Comparison of ENCODE assay signal across 12 mouse cellular contexts in the genomic region with DNA sequence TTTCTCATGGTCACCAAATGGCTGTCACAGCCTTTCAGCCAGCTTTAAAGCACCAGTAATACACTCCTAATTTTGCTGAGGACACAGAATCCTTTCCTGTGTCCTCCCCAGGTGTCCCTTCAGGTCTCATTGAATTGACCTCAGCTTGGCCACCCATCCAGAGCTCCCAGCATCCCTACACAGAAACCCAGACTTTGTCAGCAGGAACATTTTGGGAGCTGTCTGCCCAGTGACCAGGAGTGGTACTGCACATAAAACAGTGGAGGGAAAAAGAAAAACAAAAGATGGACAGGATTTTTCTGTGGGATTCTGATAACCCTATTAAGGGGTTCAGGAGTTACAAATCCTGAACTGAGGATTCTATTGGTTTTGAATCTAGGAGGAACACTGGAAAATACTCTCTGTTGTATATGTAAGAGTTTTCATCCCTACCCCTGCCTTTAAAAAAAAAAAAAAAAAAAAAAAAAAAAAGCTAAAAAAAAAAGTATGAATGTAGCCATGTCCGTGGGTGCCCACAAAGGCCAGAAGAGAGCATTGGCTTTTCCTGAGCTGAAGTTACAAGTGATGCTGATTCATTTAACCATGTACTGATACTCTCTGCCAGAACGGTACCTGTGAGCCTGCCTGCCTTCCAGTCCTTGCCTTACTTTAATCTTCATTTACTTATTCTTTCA. TPM values are rescaled to one million over a fixed set of nuclear protein-coding genes. Genes with fewer than 3 reads are reported as not detected.
A peak's percentile ranks its signal among the peaks of the same experiment; 100 is the strongest.
DNase-seq lines count a peak whose midpoint lies in the region; ATAC-seq and TF ChIP-seq lines count a peak whose summit lies in the region.
"Had no signal": no experiment of that assay in that cellular context is flagged by ENCODE, and none has a peak within 500 bp of the region (broad histone marks: within the 10 kb centered on the region; RNA-seq: fewer than 3 reads in every experiment).

No protein-coding gene starts in this region.

- no peaks in the 10 kb centered on the region for H3K9me3 ChIP-seq in hindbrain, embryonic 11.5 days (ENCODE audit: control insufficient read depth, low read length)
- no peaks in the 10 kb centered on the region for H3K9me3 ChIP-seq in hindbrain, embryonic 10.5 days
- no peaks in the 10 kb centered on the region for H3K9me3 ChIP-seq in lung, embryonic 14.5 days (ENCODE audit: low read depth, low read length)
- H3K9me3 ChIP-seq: midbrain, embryonic 12.5 days had no signal

- TF ChIP-seq CTCF in lung, embryonic 14.5 days (IDR thresholded peaks at IDR 0.05; ENCODE audit: low read depth) = peak; percentile 33
- TF ChIP-seq CTCF in brain, embryonic 14.5 days (IDR thresholded peaks at IDR 0.05; ENCODE audit: borderline replicate concordance, extremely low read depth, insufficient read depth, insufficient read length) = peak; percentile 23; the same call in 1 of the 2 replicates

- no peak overlapping the region for H3K9ac ChIP-seq in hindbrain, embryonic 11.5 days (ENCODE audit: low read depth, low read length)
- H3K9ac ChIP-seq in lung, embryonic 14.5 days = no peak overlapping the region
- H3K9ac ChIP-seq: midbrain, embryonic 12.5 days had no signal

- no peak for TF ChIP-seq POLR2A in brain, embryonic 14.5 days (IDR thresholded peaks at IDR 0.05; ENCODE audit: borderline replicate concordance, extremely low read depth, insufficient read depth, insufficient read length, poor library complexity, severe bottlenecking)

- H3K4me3 ChIP-seq in hindbrain, embryonic 11.5 days (ENCODE audit: low read depth, low read length) = no peak overlapping the region
- no peak overlapping the region for H3K4me3 ChIP-seq in hindbrain, embryonic 10.5 days
- H3K4me3 ChIP-seq in lung, embryonic 14.5 days (ENCODE audit: low read depth, low read length) = no peak overlapping the region
- H3K4me3 ChIP-seq: midbrain, embryonic 12.5 days had no signal

- H3K27ac ChIP-seq in hindbrain, embryonic 11.5 days (ENCODE audit: low read depth, low read length) = no peak overlapping the region
- H3K27ac ChIP-seq in hindbrain, embryonic 10.5 days = no peak overlapping the region
- H3K27ac ChIP-seq in lung, embryonic 14.5 days (ENCODE audit: low read depth) = no peak overlapping the region
- H3K27ac ChIP-seq: midbrain, embryonic 12.5 days had no signal

- DNase-seq in hindbrain, embryonic 11.5 days (ENCODE audit: low spot score) = no peak
- DNase-seq in hindbrain, embryonic 10.5 days (ENCODE audit: low spot score) = no peak
- DNase-seq in lung, embryonic 14.5 days = no peak
- DNase-seq in lung, postnatal 36 days = no peak
- DNase-seq in brain, embryonic 14.5 days (ENCODE audit: low read depth) = no peak
- no peak for DNase-seq in MN1 (ENCODE audit: low spot score)
- DNase-seq: adrenal gland, postnatal 25 days; cerebellum, adult 11 months; lung, adult 2 months; right cerebral cortex, postnatal 14 days had no signal

- no peaks in the 10 kb centered on the region for H3K36me3 ChIP-seq in hindbrain, embryonic 11.5 days (ENCODE audit: control insufficient read depth, insufficient read depth, low read length)
- H3K36me3 ChIP-seq in hindbrain, embryonic 10.5 days = no peaks in the 10 kb centered on the region
- H3K36me3 ChIP-seq in lung, embryonic 14.5 days (ENCODE audit: insufficient read depth) = no peaks in the 10 kb centered on the region
- H3K36me3 ChIP-seq: midbrain, embryonic 12.5 days had no signal

- ATAC-seq in hindbrain, embryonic 11.5 days (ENCODE audit: low FRiP score) = peak; percentile 51; the same call in 1 of the 2 replicates
- ATAC-seq in lung, embryonic 14.5 days (ENCODE audit: insufficient read depth) = no peak
- 0 out of 2 replicates have a peak, but pooled peaks have one; percentile 25 for ATAC-seq in neutrophil, adult 5-6 weeks (ENCODE audit: extremely low read depth, insufficient number of reproducible peaks, low FRiP score, poor library complexity, severe bottlenecking)

- H3K4me1 ChIP-seq in hindbrain, embryonic 11.5 days (replicated peaks; ENCODE audit: control insufficient read depth, insufficient read depth, low read length) = no peaks in the 10 kb centered on the region
- H3K4me1 ChIP-seq in hindbrain, embryonic 10.5 days (replicated peaks) = peaks cover 8% of the 10 kb centered on the region
- no peaks in the 10 kb centered on the region for H3K4me1 ChIP-seq in lung, embryonic 14.5 days (ENCODE audit: insufficient read depth)
- H3K4me1 ChIP-seq: midbrain, embryonic 12.5 days had no signal

- no peak overlapping the region for H3K4me2 ChIP-seq in hindbrain, embryonic 11.5 days (replicated peaks; ENCODE audit: low read depth, low read length)
- H3K4me2 ChIP-seq in lung, embryonic 14.5 days = no peak overlapping the region
- H3K4me2 ChIP-seq: midbrain, embryonic 12.5 days had no signal

- H3K27me3 ChIP-seq in hindbrain, embryonic 11.5 days (ENCODE audit: control insufficient read depth, insufficient read depth, low read length) = no peaks in the 10 kb centered on the region
- H3K27me3 ChIP-seq in hindbrain, embryonic 10.5 days (ENCODE audit: insufficient read depth, poor library complexity, severe bottlenecking) = no peaks in the 10 kb centered on the region
- H3K27me3 ChIP-seq in lung, embryonic 14.5 days (ENCODE audit: insufficient read depth, low read length) = no peaks in the 10 kb centered on the region
- H3K27me3 ChIP-seq: midbrain, embryonic 12.5 days had no signal

- WGBS in hindbrain, embryonic 11.5 days = 77% methylated on average over 2 of the region's 2 CpGs
- WGBS in hindbrain, embryonic 10.5 days = 77% methylated on average over 2 of the region's 2 CpGs
- WGBS in lung, embryonic 14.5 days = 57% methylated on average over 2 of the region's 2 CpGs

RNA-seq across cellular contexts. Expression of a gene that starts 32.9 kb away (rescaled TPM):
- 49.4 and 52.7 TPM in 2 replicates for polyA plus RNA-seq in hindbrain, embryonic 11.5 days (2014; fragmentation: Nextera tagmentation; extraction: Ambion mirVana)
- 46.8 and 55.8 TPM in 2 replicates for polyA plus RNA-seq in hindbrain, embryonic 10.5 days (2016; fragmentation: Nextera tagmentation; extraction: Ambion mirVana)
- 119 and 131 TPM in 2 replicates for polyA plus RNA-seq in lung, embryonic 14.5 days (2014; fragmentation: Nextera tagmentation; extraction: Ambion mirVana)
- polyA plus RNA-seq in brain, embryonic 14.5 days (2012; rRNA removed) = 12.5 and 23.2 TPM in 2 replicates
- 30.7 and 49.5 TPM in 2 replicates for total RNA-seq in neutrophil, adult 5-6 weeks (2017)
